Mouse (Mus musculus) midbrain, embryonic 10.5 days (tissue): ENCODE data around the gene Adamts3. TPM values are rescaled to one million over a fixed set of nuclear protein-coding genes. Genes with fewer than 3 reads are reported as not detected.

Source experiments
- DNase-seq: peaks from one replicate; pipeline ENCODE4 v3.0.0-alpha.2; 2017; ENCODE audit warnings: low spot score
- H3K27ac ChIP-seq: fragments of 300-500 bp; sonication (generic); replicated peaks from 2 replicates; pipeline ENCODE4 v1.5.1; 2016; ENCODE audit warnings: mild to moderate bottlenecking
- H3K27me3 ChIP-seq: fragments of 300-500 bp; sonication (generic); 2 replicates; pipeline ENCODE4 v1.6.1; 2016; ENCODE audit warnings: low read depth, mild to moderate bottlenecking; ENCODE audit not compliant: poor library complexity, severe bottlenecking
- H3K36me3 ChIP-seq: fragments of 300-500 bp; sonication (generic); 2 replicates; pipeline ENCODE4 v1.6.1; 2016; ENCODE audit warnings: mild to moderate bottlenecking, moderate library complexity
- H3K4me1 ChIP-seq: fragments of 300-500 bp; sonication (generic); 2 replicates; pipeline ENCODE4 v1.6.1; 2016
- H3K4me3 ChIP-seq: fragments of 300-500 bp; sonication (generic); 2 replicates; pipeline ENCODE4 v1.5.1; 2016; ENCODE audit warnings: mild to moderate bottlenecking, moderate library complexity
- H3K9me3 ChIP-seq: fragments of 300-500 bp; sonication (generic); replicated peaks from 2 replicates; pipeline ENCODE4 v1.6.1; 2016; ENCODE audit warnings: mild to moderate bottlenecking
- WGBS: fragments of 180-500 bp; shearing (Covaris S2); methylation state at CpG from one replicate; pipeline ENCODE4 v1.1.7; 2016; 5-methylcytosine and 5-hydroxymethylcytosine counted together
- polyA plus RNA-seq: library from polyadenylated mRNA; unstranded; fragments of >200 nt; fragmentation: Nextera tagmentation; extraction: Ambion mirVana; gene quantifications from 2 replicates; pipeline ENCODE4 v1.2.1, GENCODE M21; 2016

The Adamts3 gene
- polyA plus RNA-seq, 1 experiment from 2014 or later: 5.1 TPM

DNA sequence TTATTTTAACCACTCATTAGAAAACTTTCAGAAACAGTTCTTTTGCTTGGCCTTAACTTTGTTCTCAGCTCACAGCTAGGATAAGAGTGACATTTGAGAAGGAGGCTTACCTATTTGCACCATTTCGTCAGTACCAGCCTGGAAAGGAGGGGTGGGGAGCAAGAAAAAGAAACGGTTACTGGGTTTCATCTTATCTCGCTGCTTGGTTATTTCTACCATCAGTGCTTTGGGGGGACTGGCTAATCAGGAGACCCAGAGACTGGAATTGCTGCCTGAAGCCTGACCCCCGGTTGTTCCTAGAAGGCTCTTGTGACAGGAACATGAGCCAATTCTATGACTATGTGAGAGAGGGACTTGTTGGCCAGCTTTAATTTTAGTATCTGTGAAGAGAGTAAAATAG is 1.7 kb downstream of the Adamts3 start:
- Histone ChIP-seq H3K27ac (peak overlapping the region; percentile 60; the same call in 1 of the 2 replicates), H3K9me3 (peaks cover 7% of the 10 kb centered on the region), H3K4me3 (peak overlapping the region; percentile 74), H3K36me3 (peaks cover 8% of the 10 kb centered on the region), H3K27me3 (peaks cover 16% of the 10 kb centered on the region; the same call in 1 of the 2 replicates), H3K4me1 (peaks cover 23% of the 10 kb centered on the region)
- WGBS: 43% methylated on average over 4 of the region's 4 CpGs
- no peak for DNase-seq

DNA sequence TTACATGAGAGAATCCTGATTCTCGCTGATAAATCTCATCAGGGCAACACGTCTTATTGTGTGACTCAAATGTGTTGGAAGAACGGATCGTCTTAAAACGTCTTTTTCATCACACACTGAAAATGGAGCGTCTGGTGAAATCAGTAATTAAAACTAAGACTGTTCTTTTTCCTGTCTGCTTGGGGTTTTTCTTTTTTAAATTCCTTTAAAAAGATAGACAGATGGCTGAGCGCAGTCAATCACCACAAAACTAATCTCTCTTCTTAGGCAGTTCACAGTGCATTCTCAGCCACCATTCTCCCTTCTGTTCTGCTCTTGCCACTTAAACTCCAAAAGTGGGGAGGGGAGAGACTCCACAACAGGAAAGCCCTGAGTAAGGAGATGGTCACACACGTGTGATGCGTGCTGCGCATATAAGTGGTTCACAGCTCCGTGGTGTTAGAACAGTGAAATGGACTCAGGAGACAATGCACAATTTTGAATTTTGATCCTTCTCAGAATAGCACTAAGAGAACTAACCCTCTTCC is 4.2 kb downstream of the Adamts3 start:
- Histone ChIP-seq H3K4me3 (no peak overlapping the region), H3K9me3 (peaks cover 7% of the 10 kb centered on the region), H3K27me3 (peaks cover 5% of the 10 kb centered on the region; the same call in 1 of the 2 replicates), H3K27ac (no peak overlapping the region), H3K4me1 (peaks cover 21% of the 10 kb centered on the region), H3K36me3 (peaks cover 8% of the 10 kb centered on the region)
- no peak for DNase-seq
- 71% methylated on average over 11 of the region's 11 CpGs for WGBS

DNA sequence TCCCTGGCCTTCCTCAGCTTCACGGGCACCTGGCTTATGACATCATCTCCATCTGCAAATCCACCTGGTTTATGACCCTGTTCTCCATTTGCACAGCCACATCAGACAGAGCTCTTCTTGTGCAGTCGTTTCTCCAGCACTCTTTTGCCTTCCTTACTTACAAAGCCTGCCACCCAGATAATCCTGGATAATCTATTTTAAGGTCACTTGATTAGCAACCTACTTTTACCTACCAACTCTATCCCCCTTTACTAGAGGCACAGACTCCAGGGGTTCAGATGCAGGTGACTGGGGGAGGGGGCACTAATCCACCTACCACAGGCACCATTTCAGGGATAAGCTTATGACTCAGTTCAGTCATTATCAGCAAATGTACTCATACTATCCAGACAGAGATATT is 10.5 kb downstream of the Adamts3 start:
- 58% methylated on average over 2 of the region's 2 CpGs for WGBS
- Histone ChIP-seq H3K4me1 (no peaks in the 10 kb centered on the region), H3K4me3 (no peak overlapping the region), H3K27me3 (no peaks in the 10 kb centered on the region), H3K36me3 (no peaks in the 10 kb centered on the region), H3K27ac (no peak overlapping the region), H3K9me3 (no peaks in the 10 kb centered on the region)
- no peak for DNase-seq

DNA sequence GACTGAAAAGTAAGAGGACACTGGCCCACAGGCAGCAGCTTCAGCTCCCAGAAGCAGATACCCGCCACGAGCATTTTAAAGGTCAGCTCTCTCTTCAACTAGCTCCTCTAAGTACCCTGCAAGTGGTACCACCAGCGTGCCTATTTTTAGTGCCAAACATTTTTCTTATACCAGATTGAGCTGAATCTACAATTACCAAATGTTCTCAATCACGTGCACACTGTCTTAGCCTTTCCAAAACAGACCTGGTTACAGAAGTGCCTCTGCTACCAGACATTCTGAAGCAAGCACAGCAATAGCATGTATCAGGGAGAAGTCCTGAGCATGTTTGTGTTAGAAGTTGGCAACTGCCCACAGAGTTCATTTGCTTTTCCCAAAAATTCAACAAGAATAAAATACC is 23.5 kb downstream of the Adamts3 start:
- 91% methylated on average over 4 of the region's 4 CpGs for WGBS
- Histone ChIP-seq H3K27me3 (no peaks in the 10 kb centered on the region), H3K27ac (no peak overlapping the region), H3K4me3 (no peak overlapping the region), H3K9me3 (no peaks in the 10 kb centered on the region), H3K36me3 (0 out of 2 replicates have a peak, but pooled peaks cover 10% of the 10 kb centered on the region), H3K4me1 (no peaks in the 10 kb centered on the region)
- no peak for DNase-seq

DNA sequence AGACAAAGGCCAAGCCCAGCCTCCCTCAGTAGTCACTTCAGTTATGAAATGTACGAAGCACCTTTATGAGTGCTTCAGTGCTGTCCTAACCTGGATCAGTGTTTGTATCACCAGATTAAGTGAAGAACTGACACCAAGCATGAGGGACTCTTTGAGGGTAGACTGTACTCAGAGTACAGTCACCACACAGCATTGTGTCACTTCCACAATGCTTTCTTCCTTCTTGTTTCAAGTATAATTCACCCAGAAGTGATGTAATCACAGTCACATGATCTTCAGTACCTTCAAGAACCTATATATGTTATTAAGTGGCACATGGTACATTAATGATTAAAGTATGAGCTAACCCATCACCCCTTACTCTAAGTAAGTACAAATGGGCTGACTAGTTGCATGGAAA is 24.3 kb downstream of the Adamts3 start:
- Histone ChIP-seq H3K27ac (no peak overlapping the region), H3K36me3 (0 out of 2 replicates have a peak, but pooled peaks cover 10% of the 10 kb centered on the region), H3K27me3 (no peaks in the 10 kb centered on the region), H3K4me1 (no peaks in the 10 kb centered on the region), H3K4me3 (no peak overlapping the region), H3K9me3 (no peaks in the 10 kb centered on the region)
- DNase-seq: no peak
- WGBS: 98% methylated on average over 1 of the region's 1 CpGs

DNA sequence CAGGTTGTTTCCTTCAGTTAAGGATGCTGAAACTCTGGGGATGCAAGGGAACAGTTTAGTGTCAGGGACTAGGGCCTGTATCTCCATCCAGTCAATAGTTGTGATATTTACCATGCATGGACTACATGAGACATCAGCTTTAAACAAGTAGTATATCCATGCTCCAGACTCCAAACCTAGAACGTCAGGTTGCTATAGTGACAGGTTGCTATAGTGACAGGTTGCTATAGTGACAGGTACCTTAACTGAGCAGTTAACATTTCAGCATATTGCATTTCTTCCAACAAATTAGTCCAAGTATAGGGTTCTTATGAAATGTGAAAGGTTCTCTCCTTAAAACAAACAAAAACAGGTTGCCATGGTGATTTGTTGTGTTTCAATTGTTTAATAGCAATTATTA is 36.6 kb downstream of the Adamts3 start:
- 77% methylated on average over 1 of the region's 1 CpGs for WGBS
- Histone ChIP-seq H3K9me3 (no peaks in the 10 kb centered on the region), H3K36me3 (no peaks in the 10 kb centered on the region), H3K4me1 (no peaks in the 10 kb centered on the region), H3K4me3 (no peak overlapping the region), H3K27me3 (no peaks in the 10 kb centered on the region), H3K27ac (no peak overlapping the region)
- no peak for DNase-seq

DNA sequence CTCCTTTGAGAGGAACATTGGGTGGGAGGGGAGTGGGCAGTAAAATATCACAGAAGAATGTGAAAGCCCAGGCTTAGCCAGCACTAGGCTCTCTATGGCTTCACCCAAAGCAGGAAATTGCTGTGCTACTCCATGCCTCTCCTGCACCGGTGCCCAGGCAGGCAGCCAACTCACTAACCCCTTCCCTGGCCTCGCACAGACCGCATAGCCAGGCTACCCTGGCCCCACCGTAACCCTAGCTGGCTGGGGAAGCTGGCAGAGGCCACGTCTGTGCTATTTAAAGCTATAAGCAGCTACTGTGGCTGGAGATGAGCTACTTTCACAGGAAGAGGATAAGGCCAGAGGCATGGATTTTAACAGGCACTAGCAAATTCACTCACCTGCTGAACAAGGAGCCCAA is 38.8 kb downstream of the Adamts3 start:
- no peaks in the 10 kb centered on the region for H3K4me1 ChIP-seq
- H3K27me3 ChIP-seq: no peaks in the 10 kb centered on the region
- no peaks in the 10 kb centered on the region for H3K36me3 ChIP-seq
- no peak overlapping the region for H3K27ac ChIP-seq
- no peak for DNase-seq
- H3K4me3 ChIP-seq: no peak overlapping the region
- no peaks in the 10 kb centered on the region for H3K9me3 ChIP-seq
- 72% methylated on average over 5 of the region's 5 CpGs for WGBS

DNA sequence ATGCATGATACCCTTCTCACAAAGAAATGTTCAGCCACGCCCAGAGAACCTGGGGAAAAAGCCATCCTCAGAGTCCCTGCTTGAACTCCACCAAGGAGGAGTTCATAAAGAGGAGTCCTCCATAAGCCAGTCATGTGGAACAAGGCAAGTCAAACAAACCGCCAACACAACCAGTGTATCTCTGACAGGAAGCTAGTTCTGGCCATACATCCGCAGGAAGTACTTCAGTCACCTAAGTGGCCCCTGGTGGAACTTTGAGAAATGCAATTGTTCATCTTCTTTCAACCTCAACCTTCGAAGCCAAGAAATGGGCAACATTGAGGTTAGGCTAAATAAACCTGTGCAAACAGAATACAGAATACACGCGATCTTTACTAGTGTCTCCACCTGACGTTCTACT is 39.7 kb downstream of the Adamts3 start:
- Histone ChIP-seq H3K4me1 (no peaks in the 10 kb centered on the region), H3K4me3 (no peak overlapping the region), H3K36me3 (no peaks in the 10 kb centered on the region), H3K27me3 (no peaks in the 10 kb centered on the region), H3K9me3 (no peaks in the 10 kb centered on the region), H3K27ac (no peak overlapping the region)
- WGBS: 89% methylated on average over 7 of the region's 7 CpGs
- no peak for DNase-seq

DNA sequence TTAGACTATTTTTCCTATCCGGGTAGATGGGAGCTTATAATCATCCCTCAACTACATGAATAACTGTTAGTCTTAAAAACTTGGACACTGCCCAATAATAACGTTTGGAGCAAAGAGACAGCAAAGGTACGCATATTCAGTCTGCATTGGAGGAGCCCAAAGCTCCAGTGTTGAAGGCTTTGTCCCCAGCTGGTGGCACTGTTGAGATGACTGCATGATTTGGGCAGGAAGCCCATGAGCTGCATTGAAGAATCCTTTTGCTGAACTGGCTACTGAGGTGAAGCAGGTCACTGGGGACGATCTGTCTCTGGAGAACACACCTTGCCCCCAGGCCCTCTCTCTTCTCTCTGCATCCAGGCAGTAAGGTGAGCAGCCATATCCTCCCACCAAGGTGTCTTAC is 43.5 kb downstream of the Adamts3 start:
- no peaks in the 10 kb centered on the region for H3K27me3 ChIP-seq
- DNase-seq: no peak
- H3K9me3 ChIP-seq: no peaks in the 10 kb centered on the region
- H3K4me1 ChIP-seq: no peaks in the 10 kb centered on the region
- no peak overlapping the region for H3K4me3 ChIP-seq
- H3K36me3 ChIP-seq: no peaks in the 10 kb centered on the region
- 89% methylated on average over 4 of the region's 4 CpGs for WGBS
- H3K27ac ChIP-seq: no peak overlapping the region

DNA sequence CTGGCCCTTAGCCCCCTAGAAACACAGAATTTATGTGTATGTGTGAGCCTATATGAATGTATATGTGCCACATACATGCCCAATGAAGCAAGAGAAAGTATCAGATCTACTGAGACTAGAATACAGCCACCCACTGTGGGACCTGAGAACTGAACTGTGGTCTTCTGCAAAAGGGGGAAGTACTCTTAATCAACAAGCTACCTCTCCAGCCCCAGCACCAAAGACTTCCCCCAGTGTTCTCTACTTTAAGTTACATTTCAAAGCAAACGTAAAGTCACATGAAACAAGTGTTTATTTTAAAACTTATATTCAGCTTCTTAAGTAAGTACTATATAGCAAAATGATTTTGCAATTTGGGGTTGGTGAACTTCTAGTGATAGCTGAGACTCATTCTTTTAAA is 62.0 kb downstream of the Adamts3 start:
- Histone ChIP-seq H3K4me3 (no peak overlapping the region), H3K9me3 (no peaks in the 10 kb centered on the region), H3K27me3 (no peaks in the 10 kb centered on the region), H3K27ac (no peak overlapping the region), H3K36me3 (no peaks in the 10 kb centered on the region), H3K4me1 (no peaks in the 10 kb centered on the region)
- WGBS: 98% methylated on average over 1 of the region's 1 CpGs
- no peak for DNase-seq

DNA sequence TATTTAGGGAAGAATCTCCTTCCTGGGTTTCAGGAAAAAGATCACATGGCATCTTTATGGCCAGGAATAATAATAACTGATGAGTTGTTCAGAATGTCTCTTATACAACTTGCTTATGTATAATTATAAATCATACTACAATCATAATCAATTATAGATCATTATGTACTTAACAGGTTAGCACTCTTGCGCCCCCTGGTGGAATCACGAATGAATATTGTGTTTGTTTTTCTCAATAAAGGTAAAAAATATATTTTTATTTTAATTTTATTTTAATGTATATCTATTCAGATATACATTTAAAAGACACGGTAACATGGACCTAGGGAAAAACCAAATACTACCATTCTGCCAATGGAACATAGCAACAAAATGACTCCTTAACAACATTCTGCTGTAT is 63.6 kb downstream of the Adamts3 start:
- H3K27me3 ChIP-seq: no peaks in the 10 kb centered on the region
- WGBS: 28% methylated on average over 3 of the region's 3 CpGs
- H3K4me1 ChIP-seq: no peaks in the 10 kb centered on the region
- DNase-seq: no peak
- no peak overlapping the region for H3K27ac ChIP-seq
- H3K36me3 ChIP-seq: no peaks in the 10 kb centered on the region
- H3K9me3 ChIP-seq: no peaks in the 10 kb centered on the region
- H3K4me3 ChIP-seq: no peak overlapping the region

DNA sequence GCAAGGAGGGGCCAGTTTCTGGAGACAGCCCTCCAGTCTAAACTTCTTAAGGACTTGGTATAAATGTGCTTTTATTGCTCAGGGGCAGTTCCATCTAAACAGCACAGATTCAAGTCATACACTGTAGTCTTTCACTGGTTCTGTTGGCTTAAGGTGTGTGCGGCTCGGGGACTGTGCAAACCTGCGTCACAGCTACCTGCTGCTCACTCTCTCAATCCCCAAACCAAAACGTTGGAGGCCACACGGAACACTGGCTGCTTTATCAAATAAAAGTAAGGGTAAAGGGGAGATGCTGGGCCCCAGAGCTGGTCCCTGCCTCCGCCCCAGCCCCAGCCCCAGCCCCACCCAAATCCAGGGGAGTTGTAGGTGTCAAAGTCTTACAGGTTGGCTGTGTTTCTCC is 66.5 kb downstream of the Adamts3 start:
- Histone ChIP-seq H3K36me3 (no peaks in the 10 kb centered on the region), H3K27me3 (no peaks in the 10 kb centered on the region), H3K4me1 (no peaks in the 10 kb centered on the region), H3K27ac (no peak overlapping the region), H3K9me3 (no peaks in the 10 kb centered on the region), H3K4me3 (no peak overlapping the region)
- WGBS: 80% methylated on average over 6 of the region's 6 CpGs
- no peak for DNase-seq

DNA sequence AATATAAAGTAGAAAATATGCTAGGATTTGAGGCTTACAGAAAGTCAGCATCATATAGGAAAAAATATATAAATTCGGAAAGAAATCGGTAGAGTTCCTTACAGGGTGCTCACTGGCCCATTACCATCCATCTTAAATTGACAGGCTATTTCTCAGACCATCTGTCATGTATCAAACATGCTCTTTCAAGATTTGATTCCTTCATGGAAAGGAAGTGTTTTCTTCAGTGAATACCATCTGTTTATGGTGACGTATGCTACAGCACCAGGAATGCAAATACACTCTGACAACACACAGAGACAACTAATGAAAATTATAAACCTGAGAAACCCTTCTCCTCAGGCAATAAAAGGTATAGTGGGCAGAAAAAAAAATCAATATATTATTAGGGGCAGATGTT is 68.6 kb downstream of the Adamts3 start:
- no peak for DNase-seq
- WGBS: 93% methylated on average over 3 of the region's 3 CpGs

More for the DNA sequence above, 68.6 kb downstream of the Adamts3 start:
- Histone ChIP-seq H3K27ac (no peak overlapping the region), H3K36me3 (no peaks in the 10 kb centered on the region), H3K9me3 (no peaks in the 10 kb centered on the region), H3K4me1 (no peaks in the 10 kb centered on the region), H3K27me3 (no peaks in the 10 kb centered on the region), H3K4me3 (no peak overlapping the region)
